Mouse (Mus musculus) adrenal gland, adult 2 months (tissue): ENCODE measurements around the gene Gemin2. TPM values are rescaled to one million over a fixed set of nuclear protein-coding genes. Genes with fewer than 3 reads are reported as not detected.
"Not testable (repeated sequence)": the region's sequence is repeated elsewhere in the genome, so short reads cannot be mapped to it uniquely, and the experiment has no call there.

Experiments
- DNase-seq: peaks from one replicate; pipeline ENCODE4 v3.0.0; 2021
- polyA plus RNA-seq: library from polyadenylated mRNA; depleted of rRNA; stranded (reverse); fragments of >200 nt; gene quantifications from 2 replicates; pipeline ENCODE4 v1.2.3, GENCODE M21; 2012; rRNA removed
- total RNA-seq, 2 experiments: library from RNA; stranded (reverse); gene quantifications; 2 replicates each; pipeline ENCODE4 v1.2.3; 2021

Gene Gemin2
- total and polyA plus RNA-seq, 3 experiments: 1.1 to 10.2 (median 5.9) TPM

- DNase-seq: not testable (repeated sequence)
These were observed 45.0 kb downstream of the Gemin2 start for GRCm38 (mm10) chr12:59058242-59058641.

- DNase-seq: no peak
These were observed 47.1 kb downstream of the Gemin2 start for GRCm38 (mm10) chr12:59060322-59060721.

- peak; percentile 86 for DNase-seq
These were observed 47.9 kb downstream of the Gemin2 start, which contains the start of gene Trappc6b for GRCm38 (mm10) chr12:59060993-59061595. TSS of gene Trappc6b (minus strand) at chr12:59061472.

DNA sequence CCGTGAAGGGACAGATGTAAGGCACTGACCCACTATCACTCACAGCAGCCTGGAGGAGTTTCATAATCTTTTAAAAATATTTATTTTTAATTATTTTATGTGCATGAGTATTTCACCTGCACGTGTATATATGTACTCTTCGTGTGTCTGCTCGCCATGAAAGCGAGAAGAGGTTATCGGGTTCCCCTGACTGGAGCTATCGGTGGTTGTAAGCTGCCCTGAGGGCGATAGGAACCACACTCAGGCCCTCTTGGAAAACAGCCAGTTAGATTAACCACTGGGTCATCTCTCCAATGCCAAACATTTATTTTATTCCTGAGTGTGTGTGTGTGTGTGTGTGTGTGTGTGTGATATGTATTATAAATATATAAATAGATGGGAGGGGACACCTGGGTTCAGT lies 51.6 kb downstream of the Gemin2 start:
- DNase-seq: no peak

DNA sequence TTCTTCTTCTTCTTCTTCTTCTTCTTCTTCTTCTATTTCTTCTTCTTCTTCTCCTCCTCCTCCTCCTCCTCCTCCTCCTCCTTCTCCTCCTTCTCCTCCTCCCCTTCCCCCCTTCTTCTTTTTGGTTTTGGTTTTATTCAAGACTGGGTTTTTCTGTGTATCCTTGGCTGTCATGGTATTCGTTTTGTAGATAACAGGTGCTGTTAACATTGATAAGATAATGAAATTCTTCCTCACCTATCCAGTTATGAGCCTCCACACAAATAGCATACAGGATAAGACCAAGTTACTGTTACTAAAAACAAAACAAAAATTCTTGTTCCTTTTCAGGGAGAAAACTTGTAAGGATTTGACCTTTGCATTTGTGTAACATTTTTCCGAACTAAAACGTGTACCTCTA lies 52.6 kb downstream of the Gemin2 start:
- DNase-seq: no peak

DNA sequence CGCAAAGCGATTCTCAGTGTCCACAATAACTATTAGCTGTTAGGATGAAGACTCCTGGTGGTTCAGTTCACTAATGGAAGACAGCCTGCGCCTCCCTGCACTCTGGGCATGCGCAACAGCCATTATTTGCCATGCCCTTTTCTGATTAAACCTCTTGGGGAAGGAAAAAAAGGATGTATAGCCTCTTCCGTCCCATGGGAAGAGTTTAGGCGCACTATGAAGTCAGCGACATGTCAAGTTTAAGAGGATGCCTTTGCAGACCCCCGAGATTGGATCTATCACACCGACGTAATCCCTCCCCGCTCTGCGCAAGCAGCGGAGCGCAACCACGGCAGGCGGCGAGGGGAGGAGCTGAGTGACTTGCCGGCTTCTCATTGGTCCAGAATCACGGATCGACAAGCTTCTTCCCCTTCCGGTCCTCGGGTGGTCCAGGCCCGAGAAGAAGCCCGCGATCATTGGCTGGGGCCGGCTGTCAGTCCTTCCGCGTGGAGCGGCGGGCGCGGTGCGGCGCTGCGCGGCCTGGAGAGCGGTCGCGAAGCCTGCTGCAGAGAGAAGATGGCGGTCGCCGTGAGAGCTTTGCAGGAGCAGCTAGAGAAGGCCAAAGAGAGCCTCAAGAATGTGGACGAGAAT lies 53.4 kb downstream of the Gemin2 start, which contains the start of gene Pnn:
Gene Pnn (plus strand): TSS at position 437 of the 630 bp plus-strand sequence.
- peak; percentile 99 for DNase-seq

DNA sequence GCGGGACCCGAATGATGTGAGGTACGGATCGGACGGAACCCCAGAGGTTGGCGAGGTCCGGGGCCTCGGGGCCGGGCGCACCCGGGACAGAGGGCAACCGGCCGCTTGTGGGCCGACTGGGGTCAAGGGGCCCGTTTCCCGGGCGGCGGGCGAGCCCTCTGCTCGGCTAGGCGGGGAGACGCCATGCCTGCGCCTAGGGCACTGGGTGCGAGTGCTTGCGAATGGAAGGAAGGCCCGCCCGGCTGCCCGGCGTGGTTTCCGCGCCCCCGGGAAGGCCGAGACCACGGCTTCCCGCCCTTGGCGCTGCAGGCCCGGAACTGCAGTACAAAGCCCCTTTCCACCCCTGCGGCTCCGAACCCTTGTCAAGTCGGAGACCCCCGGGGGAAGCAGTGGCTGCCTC lies 53.9 kb downstream of the Gemin2 start:
- DNase-seq: no peak

- no peak for DNase-seq
These were observed 55.6 kb downstream of the Gemin2 start for GRCm38 (mm10) chr12:59068791-59069190.

- DNase-seq: no peak
These were observed 59.1 kb downstream of the Gemin2 start for GRCm38 (mm10) chr12:59072286-59072685.

DNA sequence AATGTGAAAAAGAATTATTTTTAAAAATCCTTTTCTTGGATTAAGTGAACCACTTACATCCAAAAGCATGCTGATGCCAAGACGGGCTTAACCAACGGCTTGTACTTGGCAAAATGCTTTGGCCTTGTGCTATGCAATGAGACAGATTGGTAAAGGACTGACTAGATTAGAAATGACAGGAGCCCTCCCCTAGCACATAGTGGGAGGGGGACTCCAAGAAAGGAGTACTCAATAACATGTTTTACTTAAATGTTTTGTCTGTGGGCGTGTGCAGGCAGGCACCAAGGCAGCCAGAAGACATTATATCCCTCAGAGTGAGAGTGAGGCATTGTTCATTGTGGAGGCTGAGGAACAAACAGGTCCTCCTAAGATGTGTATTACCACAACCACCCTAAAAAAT lies 60.9 kb downstream of the Gemin2 start:
- DNase-seq: no peak

- DNase-seq: peak; percentile 20
These were observed 63.8 kb downstream of the Gemin2 start for GRCm38 (mm10) chr12:59076996-59077395.

DNA sequence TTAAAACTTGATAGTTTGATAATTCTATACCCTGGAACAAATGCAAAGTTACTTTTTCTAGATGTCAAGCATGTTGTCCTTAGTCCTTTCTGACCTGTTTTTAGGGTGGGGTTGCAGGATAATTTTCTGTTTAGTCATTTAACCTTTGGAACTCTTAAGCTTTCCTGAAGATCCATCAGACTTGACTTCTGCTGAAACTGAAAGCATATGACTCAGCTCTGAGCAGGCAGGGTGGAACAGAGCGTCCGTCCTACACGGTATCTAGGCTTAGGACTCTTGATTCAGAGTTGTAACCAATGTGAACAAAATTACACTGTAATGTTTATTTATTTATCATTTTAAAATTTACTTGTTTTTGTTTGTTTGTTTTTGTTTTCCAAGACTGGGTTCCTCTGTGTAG lies 64.7 kb downstream of the Gemin2 start:
- DNase-seq: no peak

Other genes with a start within 250 kb of the Gemin2 start
- 10 to 100 TPM; 38.8 to 48.9 TPM for gene Sec23a, start 1.4 kb upstream of the Gemin2 start, total RNA-seq
- 7.2 and 10.6 TPM in 2 replicates for gene Sec23a, start 1.4 kb upstream of the Gemin2 start, polyA plus RNA-seq
- 10 to 100 TPM; 83.5 to 90.5 TPM for gene Trappc6b, start 48.1 kb downstream of the Gemin2 start, total RNA-seq
- 86.1 and 101 TPM in 2 replicates for gene Trappc6b, start 48.1 kb downstream of the Gemin2 start, polyA plus RNA-seq
- 10 to 100 TPM; 28.9 to 51.7 TPM for gene Pnn, start 53.5 kb downstream of the Gemin2 start, total RNA-seq
- 5.2 and 6.1 TPM in 2 replicates for gene Pnn, start 53.5 kb downstream of the Gemin2 start, polyA plus RNA-seq
- 100 to 1,000 TPM; 114 to 180 TPM for gene Mia2, start 82.4 kb downstream of the Gemin2 start, total RNA-seq
- gene Mia2, start 82.4 kb downstream of the Gemin2 start, polyA plus RNA-seq: 20.8 and 31.9 TPM in 2 replicates
- 10 to 100 TPM; 41.1 to 46.0 TPM for gene Fbxo33, start 206.3 kb downstream of the Gemin2 start, total RNA-seq
- gene Fbxo33, start 206.3 kb downstream of the Gemin2 start, polyA plus RNA-seq: 10.4 and 11.3 TPM in 2 replicates